Mouse (Mus musculus): ENCODE data around the gene Il6ra. TPM values are rescaled to one million over a fixed set of nuclear protein-coding genes. Genes with fewer than 3 reads are reported as not detected.

Il6ra gene
- polyA plus RNA-seq, 1 experiment from 2014 or later: 17.9 TPM

GRCm38 (mm10) chr3:89956177-89956971 is 43.4 kb upstream of the Il6ra start:
- DNase-seq (ENCODE audit: low spot score) (no peak), ATAC-seq (no peak)
- H3K9me3 ChIP-seq (ENCODE audit: low read length): no peaks in the 10 kb centered on the region
- 90% methylated on average over 7 of the region's 7 CpGs for WGBS
- TF ChIP-seq CTCF (IDR thresholded peaks at IDR 0.05) (no peak), EP300 (IDR thresholded peaks at IDR 0.05) (no peak)
- no peak overlapping the region for H3K4me3 ChIP-seq (ENCODE audit: low read depth, low read length)
- no peak overlapping the region for H3K27ac ChIP-seq (ENCODE audit: low read length)
- H3K36me3 ChIP-seq (ENCODE audit: insufficient read depth, low read length): peaks cover 16% of the 10 kb centered on the region
- no peak overlapping the region for H3K4me2 ChIP-seq (replicated peaks; ENCODE audit: low read depth, low read length)
- H3K9ac ChIP-seq (replicated peaks; ENCODE audit: low read depth): no peak overlapping the region
- peaks cover 15% of the 10 kb centered on the region; the same call in 1 of the 2 replicates for H3K4me1 ChIP-seq (ENCODE audit: insufficient read depth, low read depth, low read length)
- H3K27me3 ChIP-seq (replicated peaks; ENCODE audit: insufficient read depth, low read length): no peaks in the 10 kb centered on the region

GRCm38 (mm10) chr3:89953420-89953819 is 40.4 kb upstream of the Il6ra start:
- DNase-seq (ENCODE audit: low spot score): peak; percentile 87
- H3K27me3 ChIP-seq (replicated peaks; ENCODE audit: insufficient read depth, low read length): no peaks in the 10 kb centered on the region
- TF ChIP-seq EP300 (IDR thresholded peaks at IDR 0.05) (no peak), CTCF (IDR thresholded peaks at IDR 0.05) (peak; percentile 98)
- WGBS: 4% methylated on average over 4 of the region's 4 CpGs
- H3K9ac ChIP-seq (replicated peaks; ENCODE audit: low read depth): no peak overlapping the region
- H3K4me3 ChIP-seq (ENCODE audit: low read depth, low read length): no peak overlapping the region
- H3K4me2 ChIP-seq (replicated peaks; ENCODE audit: low read depth, low read length): no peak overlapping the region
- H3K4me1 ChIP-seq (ENCODE audit: insufficient read depth, low read depth, low read length): no peaks in the 10 kb centered on the region
- no peak overlapping the region for H3K27ac ChIP-seq (ENCODE audit: low read length)
- peak; percentile 73 for ATAC-seq
- no peaks in the 10 kb centered on the region for H3K9me3 ChIP-seq (ENCODE audit: low read length)
- H3K36me3 ChIP-seq (ENCODE audit: insufficient read depth, low read length): peaks cover 37% of the 10 kb centered on the region

DNA sequence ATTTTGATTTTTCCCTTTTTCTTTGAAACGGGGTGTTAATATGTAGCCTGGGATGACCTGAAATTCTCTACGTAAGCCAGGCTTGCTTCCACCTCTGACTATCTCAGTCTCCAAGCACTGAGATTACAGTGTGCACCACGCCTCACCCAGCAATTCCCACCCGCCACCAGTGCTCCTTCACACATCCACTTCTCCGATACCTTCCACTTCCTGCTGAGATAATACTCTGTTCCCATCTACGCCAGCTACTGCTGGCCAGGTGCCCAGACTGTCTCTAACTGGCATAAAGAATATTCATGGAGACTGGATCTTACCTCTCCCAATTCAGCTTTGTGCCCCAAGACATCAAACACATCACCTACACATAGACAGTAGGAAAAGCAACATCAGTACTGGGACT is 35.7 kb upstream of the Il6ra start:
- Histone ChIP-seq H3K4me3 (ENCODE audit: low read depth, low read length) (no peak overlapping the region), H3K4me1 (ENCODE audit: insufficient read depth, low read depth, low read length) (no peaks in the 10 kb centered on the region), H3K4me2 (replicated peaks; ENCODE audit: low read depth, low read length) (no peak overlapping the region), H3K36me3 (ENCODE audit: insufficient read depth, low read length) (peaks cover 50% of the 10 kb centered on the region), H3K9ac (replicated peaks; ENCODE audit: low read depth) (no peak overlapping the region), H3K27ac (ENCODE audit: low read length) (no peak overlapping the region), H3K27me3 (replicated peaks; ENCODE audit: insufficient read depth, low read length) (no peaks in the 10 kb centered on the region), H3K9me3 (ENCODE audit: low read length) (no peaks in the 10 kb centered on the region)
- ATAC-seq (no peak), DNase-seq (ENCODE audit: low spot score) (no peak)
- WGBS: 62% methylated on average over 6 of the region's 6 CpGs
- TF ChIP-seq EP300 (IDR thresholded peaks at IDR 0.05): no peak
- no peak for TF ChIP-seq CTCF (IDR thresholded peaks at IDR 0.05)

DNA sequence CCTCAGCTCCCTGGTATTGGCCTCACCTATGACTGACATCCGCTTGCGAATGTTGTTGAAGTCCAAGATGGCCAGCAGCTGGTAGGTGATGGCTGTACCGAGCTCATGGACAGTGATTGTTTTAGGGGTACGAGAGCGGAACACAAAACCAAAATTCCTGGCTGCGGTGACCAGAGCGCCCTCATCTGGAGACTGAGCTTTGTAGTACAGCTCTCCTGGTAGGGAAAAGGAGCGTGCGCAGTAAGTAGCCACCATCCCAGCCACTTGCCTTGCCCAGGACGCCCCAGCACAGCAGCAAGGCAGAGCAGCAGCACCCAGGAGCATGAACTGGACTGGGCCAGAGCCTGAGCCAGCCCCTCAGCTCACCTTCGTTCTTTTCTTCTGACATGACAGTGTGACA is 35.0 kb upstream of the Il6ra start:
- TF ChIP-seq CTCF (IDR thresholded peaks at IDR 0.05) (peak; percentile 21), EP300 (IDR thresholded peaks at IDR 0.05) (no peak)
- DNase-seq (ENCODE audit: low spot score): no peak
- Histone ChIP-seq H3K4me1 (ENCODE audit: insufficient read depth, low read depth, low read length) (no peaks in the 10 kb centered on the region), H3K27me3 (replicated peaks; ENCODE audit: insufficient read depth, low read length) (no peaks in the 10 kb centered on the region), H3K4me3 (ENCODE audit: low read depth, low read length) (no peak overlapping the region), H3K27ac (ENCODE audit: low read length) (no peak overlapping the region), H3K9ac (replicated peaks; ENCODE audit: low read depth) (no peak overlapping the region), H3K36me3 (ENCODE audit: insufficient read depth, low read length) (peaks cover 54% of the 10 kb centered on the region), H3K9me3 (ENCODE audit: low read length) (no peaks in the 10 kb centered on the region), H3K4me2 (replicated peaks; ENCODE audit: low read depth, low read length) (no peak overlapping the region)
- ATAC-seq: no peak
- 89% methylated on average over 11 of the region's 11 CpGs for WGBS

DNA sequence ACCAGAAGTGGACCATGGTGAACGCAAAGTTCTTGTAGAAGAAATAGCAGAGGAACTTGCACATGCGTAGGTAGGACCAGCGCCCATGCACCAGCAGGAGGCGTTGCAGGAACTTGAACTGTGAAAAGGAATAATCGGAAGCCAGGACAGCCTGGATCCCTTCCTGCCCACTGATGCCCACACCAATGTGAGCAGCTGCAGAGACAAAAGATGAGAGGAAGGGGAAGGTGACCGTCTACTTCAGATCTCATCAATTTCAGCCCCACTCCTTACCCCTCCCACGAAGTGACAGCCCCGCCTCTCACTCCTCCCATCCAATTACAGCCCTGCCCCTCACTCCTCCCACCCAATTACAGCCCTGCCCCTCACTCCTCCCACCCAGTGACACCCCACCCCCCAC is 32.0 kb upstream of the Il6ra start:
- Histone ChIP-seq H3K36me3 (ENCODE audit: insufficient read depth, low read length) (peaks cover 48% of the 10 kb centered on the region), H3K27me3 (replicated peaks; ENCODE audit: insufficient read depth, low read length) (no peaks in the 10 kb centered on the region), H3K9ac (replicated peaks; ENCODE audit: low read depth) (no peak overlapping the region), H3K4me1 (ENCODE audit: insufficient read depth, low read depth, low read length) (no peaks in the 10 kb centered on the region), H3K9me3 (ENCODE audit: low read length) (no peaks in the 10 kb centered on the region), H3K27ac (ENCODE audit: low read length) (no peak overlapping the region), H3K4me3 (ENCODE audit: low read depth, low read length) (no peak overlapping the region), H3K4me2 (replicated peaks; ENCODE audit: low read depth, low read length) (no peak overlapping the region)
- TF ChIP-seq CTCF (IDR thresholded peaks at IDR 0.05) (peak; percentile 26), EP300 (IDR thresholded peaks at IDR 0.05) (no peak)
- ATAC-seq: peak; percentile 43; the same call in 1 of the 2 replicates
- no peak for DNase-seq (ENCODE audit: low spot score)
- 77% methylated on average over 8 of the region's 8 CpGs for WGBS

DNA sequence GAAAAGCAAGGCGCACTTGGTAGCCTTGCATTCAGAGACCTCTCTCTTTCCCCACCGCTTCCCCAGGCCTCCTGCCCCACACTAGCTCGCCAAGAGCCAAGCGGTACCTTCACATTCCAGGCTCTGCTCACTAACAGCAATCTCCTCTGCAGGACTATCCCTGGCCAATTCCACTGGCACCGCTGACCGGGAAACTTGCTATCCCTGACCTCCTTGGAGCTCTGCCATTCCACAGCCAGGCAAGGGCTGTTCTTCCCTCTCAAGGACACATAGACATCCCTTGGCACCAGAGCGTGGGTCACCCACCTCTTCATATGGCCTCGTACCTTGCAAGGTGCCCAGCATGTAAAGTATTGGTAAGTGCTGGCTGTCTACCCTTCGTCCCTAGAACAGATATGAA is 29.9 kb upstream of the Il6ra start:
- Histone ChIP-seq H3K27me3 (replicated peaks; ENCODE audit: insufficient read depth, low read length) (no peaks in the 10 kb centered on the region), H3K4me3 (ENCODE audit: low read depth, low read length) (no peak overlapping the region), H3K36me3 (ENCODE audit: insufficient read depth, low read length) (peaks cover 28% of the 10 kb centered on the region), H3K9ac (replicated peaks; ENCODE audit: low read depth) (no peak overlapping the region), H3K27ac (ENCODE audit: low read length) (no peak overlapping the region), H3K9me3 (ENCODE audit: low read length) (no peaks in the 10 kb centered on the region), H3K4me2 (replicated peaks; ENCODE audit: low read depth, low read length) (no peak overlapping the region), H3K4me1 (ENCODE audit: insufficient read depth, low read depth, low read length) (no peaks in the 10 kb centered on the region)
- WGBS: 92% methylated on average over 9 of the region's 9 CpGs
- no peak for TF ChIP-seq CTCF (IDR thresholded peaks at IDR 0.05)
- TF ChIP-seq EP300 (IDR thresholded peaks at IDR 0.05): no peak
- ATAC-seq (no peak), DNase-seq (ENCODE audit: low spot score) (no peak)

Measured in lung, postnatal 0 days (tissue).